Mouse (Mus musculus) liver, postnatal 0 days (tissue): Measurements from ENCODE around the gene Atp8a1.

Experiments used
- CTCF ChIP-seq: sonication (generic); IDR thresholded peaks from 2 replicates; pipeline ENCODE4 v1.5.1; 2016; ENCODE audit warnings: antibody characterized with exemption, low read depth
- EP300 ChIP-seq: IDR thresholded peaks from 2 replicates; pipeline ENCODE4 v1.6.1; 2016; ENCODE audit warnings: antibody characterized with exemption, low read depth, mild to moderate bottlenecking

DNA sequence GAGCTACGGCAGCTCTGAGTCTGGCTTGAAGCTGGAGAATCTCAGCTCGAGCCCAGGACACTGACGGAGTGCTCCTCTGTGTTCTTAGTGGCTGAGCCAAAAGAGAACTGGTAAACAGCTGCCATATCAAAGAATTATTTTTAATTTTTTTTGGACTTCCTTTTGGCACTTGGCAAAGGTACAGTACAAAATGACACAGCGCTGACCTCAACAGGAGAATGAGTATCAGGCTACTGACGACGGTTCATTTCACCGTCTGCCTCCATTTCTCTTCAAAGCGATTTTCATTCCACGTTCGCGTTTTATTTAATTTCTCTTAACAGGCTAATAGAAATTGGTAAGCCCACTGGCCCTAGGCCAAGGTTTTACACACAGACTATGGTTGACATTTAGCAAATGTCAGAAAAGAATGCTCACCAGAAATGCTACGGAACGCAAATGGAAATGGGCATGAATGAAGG is 177.8 kb downstream of the Atp8a1 start:
- TF ChIP-seq EP300, result no peak
- TF ChIP-seq CTCF, result no peak
